Mouse (Mus musculus) stomach, embryonic 16.5 days (tissue): Measurements from ENCODE around the gene Ipo11. TPM values are rescaled to one million over a fixed set of nuclear protein-coding genes. Genes with fewer than 3 reads are reported as not detected.

Source experiments
- polyA plus RNA-seq: library from polyadenylated mRNA; unstranded; fragments of >200 nt; fragmentation: Nextera tagmentation; extraction: Ambion mirVana; gene quantifications from 2 replicates; pipeline ENCODE4 v1.2.1, GENCODE M21; 2015

Ipo11 gene
- polyA plus RNA-seq, 1 experiment from 2014 or later: 43.9 TPM

Other genes starting within 250 kb of the Ipo11 start
- gene Dimt1, start 10.2 kb upstream of the Ipo11 start, polyA plus RNA-seq: 34.8 and 40.8 TPM in 2 replicates
- 8.5 and 10.2 TPM in 2 replicates for gene Kif2a, start 85.2 kb upstream of the Ipo11 start, polyA plus RNA-seq